Mouse (Mus musculus): ENCODE measurements around the gene G430095P16Rik.

G430095P16Rik gene

DNA sequence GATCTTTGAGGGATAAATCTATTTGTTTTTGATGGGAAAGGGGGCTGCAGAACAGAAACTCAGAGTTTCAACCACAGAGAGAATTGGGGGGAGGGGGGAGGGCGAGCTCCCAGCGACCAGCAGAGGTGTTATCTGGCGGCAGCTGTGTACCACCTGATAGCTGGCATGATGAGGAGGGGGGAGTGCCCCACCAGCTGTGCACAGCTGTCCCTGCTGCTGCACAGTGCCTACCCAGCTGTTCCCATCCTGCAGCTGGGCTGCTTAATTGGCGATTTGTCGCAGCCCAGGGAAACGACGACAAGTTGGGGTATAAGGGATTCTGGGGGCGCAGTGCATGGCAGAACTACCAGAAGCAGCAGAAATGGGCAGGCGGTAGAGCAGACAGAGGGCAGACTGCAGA, 1.9 kb downstream of the G430095P16Rik start:
- DNase-seq = no peak

DNA sequence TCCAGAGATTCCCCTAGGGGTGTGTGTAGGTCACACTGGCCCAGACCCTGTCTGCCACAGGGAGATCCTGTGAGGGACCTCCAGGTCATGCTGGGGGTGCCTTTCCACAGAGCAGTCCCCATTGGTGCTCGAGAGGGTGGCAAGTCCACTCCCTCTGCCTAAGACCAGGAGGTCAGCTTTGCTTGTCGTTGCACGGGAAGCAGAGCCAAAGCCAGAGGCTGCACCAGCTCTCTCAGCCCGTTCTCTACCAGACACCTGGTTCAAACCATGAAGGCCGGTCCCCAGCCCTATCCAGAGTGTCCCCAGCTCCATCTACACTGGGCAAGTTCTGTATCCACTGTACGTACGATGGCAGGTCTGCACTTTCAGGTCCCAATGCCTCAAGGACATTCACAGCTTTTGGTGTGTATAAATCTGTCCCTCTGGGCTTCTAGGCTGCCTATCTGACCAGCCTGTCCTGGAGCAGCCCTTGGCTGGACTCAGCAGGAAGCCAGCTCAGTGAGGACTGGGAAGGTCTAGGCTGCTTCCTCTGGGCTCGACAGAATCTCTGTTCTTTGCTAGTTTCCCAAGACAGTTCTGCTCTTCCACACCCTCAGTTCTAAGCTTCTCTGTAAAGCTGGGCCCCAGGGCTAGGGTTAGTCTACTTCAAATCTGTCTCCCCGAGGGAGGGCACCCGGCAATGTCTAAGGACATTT, 2.6 kb downstream of the G430095P16Rik start:
- DNase-seq = no peak

- DNase-seq = no peak
Measured at GRCm38 (mm10) chr8:84725941-84726259, 3.1 kb downstream of the G430095P16Rik start.

- no peak for DNase-seq
Measured at GRCm38 (mm10) chr8:84728474-84728873, 5.7 kb downstream of the G430095P16Rik start.

DNA sequence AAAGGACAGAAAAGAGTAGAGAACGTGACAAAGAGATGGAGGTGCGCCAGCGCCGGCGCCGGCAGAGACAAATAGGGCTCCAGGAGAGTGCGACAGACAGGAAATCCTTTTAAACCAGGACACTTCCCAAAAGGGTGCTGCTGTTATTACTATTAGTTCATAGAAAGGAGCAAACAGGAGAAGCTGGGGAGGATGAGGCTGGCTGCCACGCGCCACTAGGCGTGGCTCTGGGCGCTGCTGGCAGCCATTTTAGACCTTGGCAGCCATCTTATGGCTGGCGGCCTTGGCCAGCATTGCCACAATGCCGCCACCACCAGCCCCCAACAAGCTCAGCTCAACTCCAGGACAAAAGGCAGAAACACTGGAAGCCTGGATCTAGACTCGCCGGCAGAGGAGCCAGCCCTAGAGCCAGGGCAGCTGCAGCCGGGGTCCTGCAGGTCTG, 7.1 kb downstream of the G430095P16Rik start:
- peak; percentile 64 for DNase-seq

GRCm38 (mm10) chr8:84730541-84731370, 7.9 kb downstream of the G430095P16Rik start:
- no peak for DNase-seq

GRCm38 (mm10) chr8:84731371-84732177, 8.8 kb downstream of the G430095P16Rik start:
- no peak for DNase-seq

GRCm38 (mm10) chr8:84732545-84732944, 9.7 kb downstream of the G430095P16Rik start:
- DNase-seq = no peak

DNA sequence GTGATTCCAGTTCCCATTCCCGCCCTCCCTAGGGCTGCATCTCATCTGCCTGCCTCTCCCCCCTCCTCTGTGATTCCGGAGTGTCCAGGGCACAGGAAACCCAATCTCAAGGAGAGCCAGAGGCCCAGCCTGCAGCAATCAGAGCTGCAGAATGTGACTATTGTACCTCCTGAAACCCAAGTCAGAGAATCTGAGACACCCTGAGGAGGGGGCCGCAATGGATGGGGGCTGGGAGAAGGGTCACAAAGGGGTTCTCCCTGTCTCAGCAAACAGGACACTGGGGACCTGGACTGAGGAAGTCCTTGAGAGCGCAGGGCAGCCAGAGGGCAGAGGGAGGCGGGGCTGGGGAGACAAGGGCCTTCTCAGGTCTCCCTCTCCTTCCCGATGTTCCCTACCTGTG, 10.2 kb downstream of the G430095P16Rik start:
- no peak for DNase-seq

- no peak for DNase-seq
Measured at GRCm38 (mm10) chr8:84733959-84734358, 11.2 kb downstream of the G430095P16Rik start.

DNA sequence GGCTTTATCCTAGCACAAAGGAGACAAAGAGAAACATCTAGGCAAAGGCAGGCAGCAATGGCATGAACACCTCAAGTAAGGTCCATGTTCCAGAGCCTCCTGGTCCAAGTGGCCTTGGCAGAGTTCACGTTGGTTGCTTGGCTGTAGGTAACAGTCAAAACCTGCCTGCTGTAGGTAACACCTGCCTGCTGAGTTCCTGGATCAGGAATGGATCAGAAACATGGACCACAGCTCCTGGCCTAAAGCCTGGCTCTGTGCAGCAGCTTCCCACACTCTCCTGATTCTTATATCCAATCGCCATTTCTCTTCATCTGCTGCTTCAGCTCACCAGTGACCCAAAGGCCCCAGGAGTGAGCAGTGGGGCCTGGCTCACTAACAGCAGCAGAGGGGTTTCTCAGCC, 11.9 kb downstream of the G430095P16Rik start:
- DNase-seq = no peak

GRCm38 (mm10) chr8:84735597-84735996, 12.8 kb downstream of the G430095P16Rik start:
- no peak for DNase-seq

DNA sequence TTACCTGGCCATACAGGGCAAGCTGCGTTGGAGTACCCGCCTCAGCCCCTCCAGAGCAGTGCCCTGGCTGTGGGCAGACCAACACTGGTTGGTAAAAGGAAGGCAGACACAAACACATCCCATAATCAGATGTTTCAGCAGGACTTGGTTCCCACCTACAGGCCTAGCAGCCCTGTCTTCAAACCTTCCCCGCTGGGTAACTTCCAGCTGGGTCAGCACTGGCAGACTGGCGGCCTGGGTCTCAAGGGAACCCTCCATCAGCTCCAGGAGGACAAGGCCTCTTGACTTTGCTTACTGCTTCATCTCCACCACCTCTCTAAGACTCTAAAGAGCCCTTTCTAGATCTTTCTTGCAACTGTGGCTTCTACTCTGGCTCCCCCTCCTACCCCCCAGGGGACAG, 13.7 kb downstream of the G430095P16Rik start:
- DNase-seq = no peak

- DNase-seq = peak; percentile 88
Measured at GRCm38 (mm10) chr8:84737608-84738007, 14.8 kb downstream of the G430095P16Rik start.

GRCm38 (mm10) chr8:84738266-84738665, 15.5 kb downstream of the G430095P16Rik start:
- no peak for DNase-seq

DNA sequence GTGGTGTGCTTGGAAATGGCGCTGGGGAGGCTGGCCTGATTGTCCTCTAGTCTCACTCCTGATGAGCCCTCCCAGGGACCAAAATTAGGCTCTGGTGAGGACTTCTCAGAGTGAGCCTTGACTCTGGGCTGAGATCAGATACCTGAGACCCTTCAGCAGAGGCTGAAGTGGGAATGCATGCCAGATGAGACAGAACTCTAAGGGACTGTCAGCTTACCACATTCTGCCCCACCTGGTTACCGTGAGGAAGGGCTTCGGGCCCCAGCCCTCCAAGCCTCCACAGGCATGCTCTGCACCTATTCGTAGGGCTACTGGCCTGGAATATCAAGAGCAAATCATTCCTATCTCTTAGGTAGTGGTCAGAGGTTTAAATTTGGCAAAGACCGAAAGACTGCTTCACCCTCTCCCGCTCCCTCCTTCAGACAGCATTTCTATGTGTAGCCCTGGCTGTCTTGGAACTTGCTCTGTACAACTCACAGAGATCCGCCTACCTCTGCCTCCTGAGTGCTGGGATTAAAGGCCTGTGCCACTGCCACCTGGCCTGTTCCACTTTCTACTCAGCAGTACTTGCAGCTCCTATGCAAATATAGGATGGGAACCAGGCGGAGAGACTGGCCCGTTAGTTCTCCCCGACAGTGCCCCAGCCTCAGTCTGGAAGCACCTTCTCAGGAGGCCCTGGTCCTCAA, 16.1 kb downstream of the G430095P16Rik start:
- no peak for DNase-seq

DNA sequence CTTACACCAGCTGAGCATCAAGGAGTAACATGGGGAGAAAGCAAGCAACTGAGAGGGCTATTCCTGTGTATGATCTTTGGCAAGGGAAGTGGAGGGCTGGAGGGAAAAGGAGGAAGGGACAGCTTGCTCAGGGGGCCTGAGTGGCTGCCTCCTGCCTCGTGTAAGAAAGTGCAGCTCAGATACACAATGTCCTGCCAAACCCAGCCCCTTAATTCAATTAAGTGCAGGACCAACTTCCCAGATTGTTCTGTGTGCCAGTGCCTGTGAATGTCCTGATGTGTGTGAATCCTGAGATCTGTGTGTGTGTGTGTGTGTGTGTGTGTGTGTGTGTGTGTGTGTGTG, 16.6 kb downstream of the G430095P16Rik start:
- DNase-seq = no peak

- DNase-seq = no peak
Measured at GRCm38 (mm10) chr8:84740895-84741843, 18.4 kb downstream of the G430095P16Rik start.

DNA sequence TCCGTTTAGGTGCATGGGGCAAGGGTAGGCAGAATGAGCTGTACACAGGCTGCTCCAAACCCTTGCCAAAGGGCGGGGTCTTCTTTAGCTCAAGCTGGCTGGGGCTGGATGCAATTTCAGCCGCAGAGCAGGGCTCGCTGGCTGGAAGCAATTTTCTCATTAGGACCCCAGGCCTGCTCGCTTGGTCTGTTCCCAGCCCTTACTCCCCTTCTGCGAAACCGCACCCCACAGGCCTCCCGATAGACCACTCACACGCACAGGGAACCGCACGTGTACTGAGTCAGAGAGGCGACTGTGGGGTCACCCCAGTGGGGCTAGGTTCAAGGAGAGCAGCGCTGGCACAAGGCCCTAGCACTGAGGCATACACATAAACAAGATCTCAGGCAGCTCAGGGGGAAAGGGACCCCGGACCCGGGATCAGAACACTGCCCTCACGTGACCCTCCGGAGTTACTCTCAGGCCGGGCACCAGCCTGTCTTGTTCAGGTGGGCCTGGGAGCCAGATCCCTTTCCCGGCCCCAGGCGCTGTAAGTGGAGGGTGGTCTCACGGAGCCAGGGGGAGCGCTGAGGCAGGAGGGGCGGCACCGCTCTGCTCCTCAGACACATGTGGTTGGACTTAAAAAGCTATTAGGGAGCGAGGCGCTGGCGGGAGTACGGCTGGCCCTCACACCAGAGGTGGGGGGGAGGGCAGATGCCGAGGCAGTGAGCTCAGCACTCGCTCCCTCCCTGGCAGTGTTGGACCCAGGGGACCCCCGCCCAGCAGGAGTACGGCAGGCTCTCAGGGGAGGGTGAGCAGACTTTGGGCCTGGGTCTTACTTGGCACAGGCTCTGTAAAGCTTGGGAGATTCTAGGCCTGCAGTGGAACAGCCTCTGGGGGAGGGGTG, 19.6 kb downstream of the G430095P16Rik start:
- peak; percentile 62 for DNase-seq

- DNase-seq = no peak
Measured at GRCm38 (mm10) chr8:84743054-84743415, 20.2 kb downstream of the G430095P16Rik start.
